Mouse (Mus musculus) 3T3-L1 (cell line): Measurements from ENCODE around the gene Cdk13.

ENCODE experiments used
- DNase-seq: peaks from one replicate; pipeline ENCODE4 v3.0.0-alpha.2; 2015; ENCODE audit warnings: low read depth, low spot score

Gene Cdk13

GRCm38 (mm10) chr13:17762405-17762804, 42.5 kb downstream of the Cdk13 start:
- DNase-seq, result no peak

GRCm38 (mm10) chr13:17754997-17755396, 49.9 kb downstream of the Cdk13 start:
- no peak for DNase-seq

- DNase-seq, result no peak
These were observed 76.1 kb downstream of the Cdk13 start for GRCm38 (mm10) chr13:17728798-17729197.

GRCm38 (mm10) chr13:17727922-17728321, 77.0 kb downstream of the Cdk13 start:
- DNase-seq, result no peak

GRCm38 (mm10) chr13:17717357-17717756, 87.5 kb downstream of the Cdk13 start:
- no peak for DNase-seq

GRCm38 (mm10) chr13:17708784-17709311, 96.0 kb downstream of the Cdk13 start:
- DNase-seq, result no peak

- DNase-seq, result peak; percentile 34
These were observed 99.6 kb downstream of the Cdk13 start for GRCm38 (mm10) chr13:17705188-17705826.

GRCm38 (mm10) chr13:17702311-17702710, 102.6 kb downstream of the Cdk13 start:
- DNase-seq, result no peak

- no peak for DNase-seq
These were observed 103.6 kb downstream of the Cdk13 start for GRCm38 (mm10) chr13:17701322-17701721.

- DNase-seq, result no peak
These were observed 104.7 kb downstream of the Cdk13 start for GRCm38 (mm10) chr13:17700090-17700715.

GRCm38 (mm10) chr13:17695898-17696580, 108.9 kb downstream of the Cdk13 start:
- DNase-seq, result peak; percentile 40

- DNase-seq, result peak; percentile 100
These were observed 109.8 kb downstream of the Cdk13 start, which contains the start of the genes Mplkip and Sugct for GRCm38 (mm10) chr13:17694911-17695699. Gene Mplkip (plus strand): TSS chr13:17695192. Gene Sugct (minus strand): TSS chr13:17695553.

- peak; percentile 60 for DNase-seq
These were observed 110.5 kb downstream of the Cdk13 start for GRCm38 (mm10) chr13:17694414-17694813.

- DNase-seq, result peak; percentile 89
These were observed 111.1 kb downstream of the Cdk13 start for GRCm38 (mm10) chr13:17693816-17694215.

- no peak for DNase-seq
These were observed 113.5 kb downstream of the Cdk13 start for GRCm38 (mm10) chr13:17691436-17691835.

GRCm38 (mm10) chr13:17690686-17691085, 114.2 kb downstream of the Cdk13 start:
- DNase-seq, result peak; percentile 85

GRCm38 (mm10) chr13:17689461-17689860, 115.4 kb downstream of the Cdk13 start:
- DNase-seq, result no peak

- DNase-seq, result no peak
These were observed 133.8 kb downstream of the Cdk13 start for GRCm38 (mm10) chr13:17671122-17671521.

- DNase-seq, result no peak
These were observed 137.5 kb downstream of the Cdk13 start for GRCm38 (mm10) chr13:17667380-17667779.
